Mouse (Mus musculus) gastrocnemius, adult 2 months (tissue): Measurements from ENCODE around the gene Tulp2. TPM values are rescaled to one million over a fixed set of nuclear protein-coding genes. Genes with fewer than 3 reads are reported as not detected.
A peak's percentile ranks its signal among the peaks of the same experiment; 100 is the strongest.

Source experiments
- DNase-seq: peaks from one replicate; pipeline ENCODE4 v3.0.0; 2022
- H3K27ac ChIP-seq: fragments of 200-600 bp; 2 replicates; pipeline ENCODE4 v1.8.1; 2022; ENCODE audit warnings: mild to moderate bottlenecking
- H3K4me3 ChIP-seq: fragments of 200-600 bp; 2 replicates; pipeline ENCODE4 v1.8.1; 2022; ENCODE audit warnings: mild to moderate bottlenecking, moderate library complexity
- CTCF ChIP-seq: fragments of 200-600 bp; IDR thresholded peaks from 2 replicates; pipeline ENCODE4 v1.8.1; 2022; ENCODE audit warnings: antibody characterized with exemption, mild to moderate bottlenecking, moderate library complexity
- intact Hi-C: fragments of 180-260 bp; cut with DNase I; formaldehyde crosslinking; loops from one replicate; pipeline ENCODE4 v1.15.1; 2025
- total RNA-seq, 2 experiments: library from RNA; stranded (reverse); gene quantifications; 2 replicates each; pipeline ENCODE4 v1.2.3; 2021

Gene Tulp2
- total RNA-seq, 2 experiments from 2014 or later = 0.39 TPM; not detected in 1

DNA sequence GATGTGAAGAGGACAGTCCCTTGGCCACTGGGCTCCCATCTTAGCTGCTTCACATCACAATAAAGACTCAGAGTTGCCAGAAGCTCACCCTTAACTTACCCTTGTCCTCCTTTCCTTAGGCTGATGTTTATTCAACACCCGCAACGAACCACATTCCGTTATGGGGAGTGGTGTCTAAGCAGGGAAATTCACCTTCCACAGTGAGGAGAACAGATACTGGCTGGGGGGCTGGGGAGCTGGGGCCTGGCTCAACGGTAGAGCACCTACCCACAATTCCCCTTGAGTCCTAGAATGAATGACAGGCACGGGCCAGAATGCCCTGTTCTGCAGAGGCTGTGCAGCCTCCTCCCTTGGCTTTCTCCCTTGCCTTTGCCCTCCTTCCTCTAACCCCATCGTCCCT lies 77.2 kb downstream of the Tulp2 start:
- H3K27ac ChIP-seq = no peak overlapping the region
- intact Hi-C loops = no loop called here
- no peak for DNase-seq
- no peak overlapping the region for H3K4me3 ChIP-seq
- no peak for TF ChIP-seq CTCF

DNA sequence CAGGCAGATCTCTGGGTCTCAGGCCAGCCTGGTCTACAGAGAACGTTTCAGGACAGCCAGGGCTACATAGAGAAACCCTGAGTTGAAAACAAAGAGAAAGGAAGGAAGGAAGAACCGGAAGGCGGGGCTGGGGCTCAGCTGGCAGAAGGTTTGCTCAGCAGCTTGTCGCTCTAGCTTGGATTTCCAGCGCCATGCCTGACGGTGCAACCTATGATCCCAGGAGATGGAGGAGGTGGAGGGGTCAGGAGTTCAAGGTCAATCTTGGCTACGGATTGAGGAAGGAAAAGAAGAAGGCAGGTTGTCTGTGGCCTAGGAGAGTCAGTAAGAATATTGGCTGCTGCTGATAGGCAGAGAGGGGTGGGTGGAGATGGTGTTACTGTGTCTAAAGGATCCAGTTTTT lies 78.6 kb downstream of the Tulp2 start:
- TF ChIP-seq CTCF = no peak
- H3K27ac ChIP-seq = no peak overlapping the region; the same call in 1 of the 2 replicates
- no peak overlapping the region for H3K4me3 ChIP-seq
- no peak for DNase-seq
- intact Hi-C loops = loop anchor here (2.0 kb wide), 2 partner anchors 83 to 91 kb away; no protein-coding TSS in a partner anchor

DNA sequence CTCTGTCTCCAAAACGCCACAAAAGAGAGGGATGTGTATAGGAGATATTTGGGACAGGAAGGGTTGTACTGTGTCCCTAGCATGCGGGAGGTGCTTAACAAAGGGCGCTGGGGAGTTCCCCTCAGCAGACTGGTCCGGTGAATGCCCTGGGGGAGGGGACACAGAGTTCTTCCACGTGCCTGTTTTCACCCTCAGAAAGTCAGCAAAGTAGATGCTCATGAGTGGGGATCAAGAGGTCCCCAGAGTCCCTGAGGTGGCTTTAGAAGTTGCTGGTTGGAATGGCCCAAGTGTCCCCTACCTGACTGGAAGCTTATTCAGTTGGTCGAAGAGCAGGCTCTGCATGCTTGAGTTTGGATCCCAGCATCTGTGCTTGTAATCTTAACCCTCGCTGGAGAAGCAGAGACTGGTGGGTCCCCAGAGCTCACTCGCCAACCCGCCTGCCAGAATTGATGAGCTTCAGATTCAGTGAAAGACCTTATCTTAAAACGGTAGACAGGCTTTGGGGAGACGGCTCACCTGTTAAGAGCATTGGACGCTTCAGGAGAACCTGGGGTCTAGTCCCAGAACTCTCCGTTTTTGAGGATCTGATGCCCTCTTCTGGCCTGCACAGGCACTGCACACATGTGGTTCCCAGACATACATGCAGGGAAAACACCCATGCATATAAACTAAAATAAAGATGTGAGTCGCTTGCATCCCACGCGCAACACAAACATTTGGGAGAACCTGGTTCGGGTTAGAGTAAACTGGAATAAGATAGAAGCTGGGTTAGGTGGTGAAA lies 79.4 kb downstream of the Tulp2 start:
- peak overlapping the region; percentile 86 for H3K27ac ChIP-seq
- H3K4me3 ChIP-seq = peak overlapping the region; percentile 50
- intact Hi-C loops = loop anchor here (2.0 kb wide), 2 partner anchors 84 to 92 kb away; no protein-coding TSS in a partner anchor
- peak; percentile 98 for TF ChIP-seq CTCF
- DNase-seq = peak; percentile 86

DNA sequence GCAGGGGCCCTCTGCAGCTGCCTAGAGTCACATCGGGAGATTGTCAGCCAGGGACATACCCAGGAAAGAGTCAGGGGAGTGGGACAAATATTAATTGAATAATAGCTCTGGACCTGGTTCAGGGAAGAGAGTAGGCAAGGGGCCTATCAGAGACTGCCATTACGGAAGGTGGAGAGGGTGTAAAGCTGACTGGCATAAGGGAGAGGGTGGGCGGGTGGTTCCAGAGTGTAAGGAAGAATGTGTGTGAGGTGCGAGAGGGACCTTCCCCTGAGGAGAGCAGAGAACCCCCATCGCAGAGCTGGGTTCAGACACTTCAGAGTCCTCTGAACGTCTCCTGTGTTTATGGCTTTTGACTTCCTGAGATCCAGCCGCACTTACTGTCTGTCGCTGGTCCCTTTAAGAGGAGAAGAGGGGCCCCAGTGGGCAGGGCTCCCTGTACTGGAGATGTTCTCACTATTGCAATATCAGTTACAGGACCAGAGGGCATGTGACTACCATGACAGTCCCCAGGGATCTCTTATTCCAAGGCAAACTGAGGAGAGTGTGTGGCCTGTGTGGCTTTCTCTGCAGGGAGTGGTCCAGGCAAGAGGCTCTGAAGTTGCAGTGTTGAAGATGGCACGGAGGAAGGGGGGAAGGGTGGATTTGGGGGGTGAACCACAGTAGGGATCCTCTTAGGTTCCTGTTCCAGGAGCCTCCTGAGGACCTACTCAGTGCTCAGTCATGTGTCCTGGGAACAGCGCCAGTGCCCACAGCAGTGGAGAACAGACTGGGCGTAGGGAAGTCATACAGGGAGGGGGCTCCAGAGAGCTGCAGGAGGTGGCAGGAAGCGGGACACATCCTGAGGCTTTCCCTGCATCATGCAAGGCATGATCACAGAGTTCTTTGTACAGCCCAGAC lies 80.2 kb downstream of the Tulp2 start:
- Histone ChIP-seq H3K27ac (peak overlapping the region; percentile 86), H3K4me3 (peak overlapping the region; percentile 50)
- no peak for TF ChIP-seq CTCF
- intact Hi-C loops = loop anchor here (2.0 kb wide), 2 partner anchors 85 to 93 kb away; no protein-coding TSS in a partner anchor
- peak; percentile 78 for DNase-seq

DNA sequence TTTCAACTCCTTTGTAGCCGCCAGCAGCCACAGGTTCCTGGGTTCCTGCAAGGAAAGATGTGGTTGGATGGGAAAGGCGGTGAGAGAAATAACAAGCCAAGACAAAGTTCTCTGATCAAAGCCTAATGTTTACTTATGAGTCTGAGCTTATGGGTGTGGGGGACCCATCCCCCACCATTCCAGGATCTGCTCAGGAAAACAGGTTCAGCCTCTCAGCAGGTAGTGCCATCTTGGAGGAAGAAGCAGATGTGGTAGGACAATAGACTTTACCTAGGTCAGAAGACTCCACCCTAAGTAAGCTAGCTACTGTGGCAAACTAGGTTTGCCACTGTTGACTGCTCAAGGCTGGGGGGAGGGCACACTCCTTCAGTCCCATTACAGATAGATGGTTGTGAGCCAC lies 83.1 kb downstream of the Tulp2 start:
- intact Hi-C loops = no loop called here
- Histone ChIP-seq H3K27ac (peak overlapping the region; percentile 96), H3K4me3 (no peak overlapping the region)
- no peak for DNase-seq
- no peak for TF ChIP-seq CTCF

DNA sequence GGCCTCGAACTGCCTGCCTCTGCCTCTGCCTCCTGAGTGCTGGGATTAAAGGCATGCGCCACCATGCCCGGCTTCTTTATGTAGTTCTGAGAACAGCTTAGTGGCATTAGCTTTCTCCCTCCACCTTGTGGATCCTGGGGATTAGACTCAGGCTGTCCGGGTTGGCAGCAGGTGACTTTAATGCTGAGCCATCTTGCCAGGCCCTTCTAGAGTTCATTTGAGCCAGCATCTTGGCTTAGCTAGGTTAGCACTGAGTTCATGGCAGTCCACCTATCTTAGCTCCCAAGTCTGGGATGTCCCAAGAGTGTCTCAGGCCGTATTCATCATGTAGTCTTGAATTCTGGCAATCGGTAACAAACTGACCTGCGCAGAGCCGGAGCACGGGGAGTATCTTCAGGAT lies 83.8 kb downstream of the Tulp2 start:
- no peak for TF ChIP-seq CTCF
- Histone ChIP-seq H3K27ac (peak overlapping the region; percentile 96), H3K4me3 (no peak overlapping the region)
- intact Hi-C loops = no loop called here
- DNase-seq = peak; percentile 53

DNA sequence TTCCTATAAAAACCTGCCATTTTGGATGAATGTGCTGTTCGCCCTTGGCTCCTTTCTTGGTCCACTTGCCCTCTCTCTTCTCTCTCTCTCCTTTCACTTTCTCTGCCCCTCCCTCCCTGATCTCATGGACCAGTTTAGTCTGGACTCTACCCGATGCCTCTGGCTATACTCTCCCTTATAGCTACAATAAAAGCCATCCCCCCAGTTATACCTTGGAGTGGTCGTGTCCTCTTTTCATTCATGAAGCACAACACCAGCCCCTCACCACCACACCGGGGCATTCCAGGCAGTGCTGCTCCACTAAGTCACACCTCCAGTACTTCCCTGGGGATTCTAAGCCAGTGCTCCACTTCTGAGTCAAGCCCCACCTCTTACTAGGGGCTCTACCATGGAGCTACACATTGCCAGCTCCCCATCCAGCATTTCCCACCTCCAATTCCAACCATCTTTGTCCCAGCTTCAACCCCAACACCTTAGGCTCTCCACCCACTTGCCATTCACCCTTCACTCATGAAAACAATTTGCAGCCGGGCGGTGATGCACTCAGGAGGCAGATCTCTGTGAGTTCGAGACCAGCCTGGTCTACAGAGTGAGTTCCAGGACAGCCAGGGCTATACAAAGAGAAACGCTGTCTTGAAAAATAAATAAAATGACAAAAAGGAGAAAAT lies 85.6 kb downstream of the Tulp2 start:
- Histone ChIP-seq H3K27ac (peak overlapping the region; percentile 96), H3K4me3 (peak overlapping the region; percentile 70)
- no peak for TF ChIP-seq CTCF
- intact Hi-C loops = no loop called here
- no peak for DNase-seq

DNA sequence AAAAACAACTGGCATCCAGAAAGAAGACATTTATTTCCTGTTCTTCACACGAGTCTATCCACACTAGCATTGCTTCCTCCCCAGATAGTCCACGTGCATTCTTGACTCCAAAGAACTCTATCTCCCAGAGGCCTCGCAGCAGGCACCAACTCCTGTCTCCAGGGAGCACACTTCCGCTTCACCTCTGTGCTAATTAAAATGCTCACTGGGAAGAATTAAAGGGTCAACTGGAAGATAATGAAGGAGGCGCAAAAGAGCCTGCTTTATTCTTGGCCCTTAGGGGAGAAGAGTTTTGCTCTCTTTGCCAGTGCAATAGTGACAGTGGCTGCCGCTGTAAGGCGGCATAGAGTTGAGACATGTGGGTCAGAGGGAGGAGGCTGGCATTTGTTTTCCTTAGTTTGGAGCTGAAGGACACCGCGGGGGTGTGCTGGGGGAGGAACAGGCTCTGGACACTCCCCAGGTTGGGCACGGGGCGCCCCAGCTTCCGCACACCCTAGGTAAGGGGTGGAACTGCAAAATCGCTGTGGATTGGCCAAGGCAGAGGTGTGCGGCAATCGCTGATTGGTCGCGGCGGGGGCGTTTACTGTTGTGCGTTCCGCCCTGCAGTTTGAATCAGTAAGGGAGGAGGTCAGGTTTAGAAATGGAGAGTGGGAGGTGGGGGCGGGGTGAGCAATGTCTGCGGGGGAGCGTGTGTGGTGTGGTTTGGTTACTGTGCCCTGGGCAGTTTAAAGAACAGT lies 86.3 kb downstream of the Tulp2 start:
- Histone ChIP-seq H3K27ac (peak overlapping the region; percentile 96), H3K4me3 (peak overlapping the region; percentile 70)
- TF ChIP-seq CTCF = no peak
- peak; percentile 97 for DNase-seq
- intact Hi-C loops = loop anchor here (2.0 kb wide), 1 partner anchor 21 kb away; no protein-coding TSS in a partner anchor

DNA sequence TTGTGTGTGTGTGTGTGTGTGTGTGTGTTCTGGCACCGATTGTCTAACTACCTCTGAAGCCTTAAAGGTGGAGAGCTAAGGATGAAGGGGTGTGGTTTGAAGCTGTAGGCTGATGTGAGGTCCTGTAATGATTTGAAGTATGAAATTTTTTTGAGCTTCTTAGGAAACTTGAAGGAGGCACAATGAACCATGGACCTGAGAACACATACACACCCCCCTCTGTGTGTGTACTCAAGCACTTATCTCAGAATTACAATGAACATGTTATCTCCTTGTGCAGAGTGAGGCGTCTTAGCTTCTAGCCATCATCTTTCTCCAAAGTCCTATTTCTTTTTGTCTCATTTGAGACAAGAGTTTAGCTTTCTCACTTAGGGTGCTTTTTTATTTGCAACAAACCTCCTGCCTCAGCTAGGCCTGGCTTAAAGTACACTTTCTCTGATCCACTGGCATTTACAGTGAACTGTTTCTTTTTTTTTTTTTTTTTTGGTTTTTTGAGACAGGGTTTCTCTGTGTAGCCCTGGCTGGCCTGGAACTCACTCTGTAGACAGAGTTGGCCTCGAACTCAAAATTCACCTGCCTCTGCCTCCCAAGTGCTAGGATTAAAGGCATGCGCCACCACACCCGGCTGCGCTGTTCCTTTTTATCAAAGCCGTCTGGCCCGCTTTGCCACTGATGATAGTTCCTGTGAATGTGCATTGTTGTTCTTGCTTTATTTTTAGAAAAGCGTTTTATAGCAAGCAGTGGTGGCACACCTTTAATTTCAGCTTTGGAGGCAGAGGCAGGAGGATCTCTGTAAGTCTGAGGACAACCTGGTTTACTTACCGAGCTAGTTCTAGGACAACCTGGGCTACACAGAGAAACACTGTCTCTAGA lies 87.2 kb downstream of the Tulp2 start:
- TF ChIP-seq CTCF = no peak
- no peak for DNase-seq
- intact Hi-C loops = loop anchor here (2.0 kb wide), 1 partner anchor 20 kb away; no protein-coding TSS in a partner anchor
- Histone ChIP-seq H3K4me3 (peak overlapping the region; percentile 70), H3K27ac (peak overlapping the region; percentile 96)

DNA sequence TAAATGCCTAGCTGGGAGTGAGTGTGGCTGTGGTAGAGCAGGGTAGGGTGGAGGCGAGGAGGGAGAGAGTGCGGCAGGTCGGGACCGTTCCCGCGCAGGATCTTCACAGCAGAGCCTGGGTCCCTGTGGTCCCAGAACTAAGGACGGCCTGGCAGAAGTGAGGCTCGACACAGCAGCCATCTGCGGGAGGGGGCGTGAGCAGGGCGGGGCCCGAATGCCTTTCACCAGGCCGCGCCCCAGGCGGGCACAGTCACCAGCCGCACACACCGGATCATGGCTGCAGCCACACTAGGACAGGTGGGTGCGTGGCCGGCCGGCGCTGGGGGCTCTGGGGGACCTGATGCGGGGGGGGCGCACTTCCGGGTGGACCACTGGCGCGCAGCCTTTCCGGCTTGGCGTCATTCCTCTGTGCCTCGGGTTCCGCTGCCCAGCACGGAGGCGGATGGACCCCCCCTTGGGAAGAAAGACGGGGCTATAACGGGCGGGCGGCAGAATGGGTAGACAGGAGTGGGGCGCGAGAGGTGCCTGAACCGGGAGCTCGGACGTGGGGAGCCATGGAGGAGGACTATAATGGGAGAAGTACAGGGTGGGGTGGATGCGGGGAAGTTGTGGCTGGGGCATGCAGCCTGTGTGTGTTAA lies 88.5 kb downstream of the Tulp2 start, which contains the start of gene Bcat2:
Bcat2 (plus strand) TSS at position 51 of the 639 bp plus-strand sequence.
- Histone ChIP-seq H3K27ac (peak within 1 kb of the TSS; percentile 96), H3K4me3 (peak within 1 kb of the TSS; percentile 92)
- DNase-seq = peak; percentile 90
- no peak for TF ChIP-seq CTCF
- intact Hi-C loops = no loop called here
